Mouse (Mus musculus) MN1 (cell line): ENCODE results near the gene Aldh1a2.

Source experiments
- DNase-seq: peaks from one replicate; pipeline ENCODE4 v3.0.0-alpha.2; 2016; ENCODE audit warnings: low spot score

Aldh1a2 gene

DNA sequence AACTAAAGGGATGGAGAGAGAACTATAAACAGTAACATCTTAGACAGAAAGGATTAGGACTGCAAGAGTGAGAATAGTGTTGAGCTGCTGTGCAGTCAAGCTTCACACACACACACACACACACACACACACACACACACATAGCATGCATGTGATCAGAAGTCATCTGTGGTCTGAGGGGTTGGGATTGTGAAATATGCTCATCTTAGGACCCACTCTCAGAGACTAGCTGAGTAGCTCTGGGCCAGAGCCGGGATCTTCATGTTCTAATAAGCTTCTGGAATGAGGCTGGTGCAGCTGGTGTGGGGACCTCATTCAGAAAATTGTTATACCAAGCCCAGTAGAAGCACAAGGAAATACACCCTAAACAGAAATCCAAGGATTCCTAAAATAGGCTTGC, 75.1 kb downstream of the Aldh1a2 start:
- DNase-seq: no peak

DNA sequence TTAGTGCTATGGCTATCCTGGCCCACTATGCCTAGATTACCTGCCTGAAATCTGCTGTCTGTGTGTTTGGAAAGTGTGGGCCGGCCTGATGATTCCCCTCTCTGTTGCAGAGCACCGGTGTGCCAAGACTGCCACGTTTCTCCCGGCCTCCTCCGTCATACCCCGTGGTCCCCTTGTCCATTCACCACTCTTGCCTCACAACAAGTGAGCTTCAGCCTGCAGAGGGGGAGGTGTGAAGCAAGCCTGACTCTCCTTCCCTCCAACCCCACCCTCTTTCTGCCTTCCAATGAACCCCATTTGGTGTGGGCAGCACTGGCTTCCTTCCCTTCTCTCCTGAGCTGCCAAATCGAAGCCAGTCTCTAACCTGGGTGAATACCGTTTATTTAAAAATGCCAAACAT, 79.9 kb downstream of the Aldh1a2 start:
- DNase-seq: no peak

DNA sequence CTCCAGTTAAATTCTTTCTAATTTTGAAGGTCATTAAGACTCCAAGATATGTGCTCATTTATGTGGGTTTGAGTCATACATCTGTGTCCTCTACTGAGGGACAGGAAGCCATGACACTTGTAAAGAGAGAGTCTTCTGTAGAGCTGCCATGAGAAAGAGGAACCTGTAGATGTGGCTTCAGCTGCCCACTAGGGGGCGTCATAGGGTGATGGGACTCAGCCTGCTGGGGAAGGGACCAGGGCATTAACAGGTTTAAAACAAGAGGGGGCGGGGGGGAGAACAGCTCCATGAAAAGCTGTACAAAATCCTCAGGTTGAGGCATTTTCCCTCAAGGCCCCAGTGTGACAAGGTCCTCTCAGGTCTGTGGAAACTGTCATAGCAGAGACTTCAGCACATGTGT, 88.0 kb downstream of the Aldh1a2 start:
- no peak for DNase-seq

GRCm38 (mm10) chr9:71307106-71307789, 91.7 kb downstream of the Aldh1a2 start:
- no peak for DNase-seq

- no peak for DNase-seq
Observed at GRCm38 (mm10) chr9:71315960-71316359, 100.4 kb downstream of the Aldh1a2 start.

DNA sequence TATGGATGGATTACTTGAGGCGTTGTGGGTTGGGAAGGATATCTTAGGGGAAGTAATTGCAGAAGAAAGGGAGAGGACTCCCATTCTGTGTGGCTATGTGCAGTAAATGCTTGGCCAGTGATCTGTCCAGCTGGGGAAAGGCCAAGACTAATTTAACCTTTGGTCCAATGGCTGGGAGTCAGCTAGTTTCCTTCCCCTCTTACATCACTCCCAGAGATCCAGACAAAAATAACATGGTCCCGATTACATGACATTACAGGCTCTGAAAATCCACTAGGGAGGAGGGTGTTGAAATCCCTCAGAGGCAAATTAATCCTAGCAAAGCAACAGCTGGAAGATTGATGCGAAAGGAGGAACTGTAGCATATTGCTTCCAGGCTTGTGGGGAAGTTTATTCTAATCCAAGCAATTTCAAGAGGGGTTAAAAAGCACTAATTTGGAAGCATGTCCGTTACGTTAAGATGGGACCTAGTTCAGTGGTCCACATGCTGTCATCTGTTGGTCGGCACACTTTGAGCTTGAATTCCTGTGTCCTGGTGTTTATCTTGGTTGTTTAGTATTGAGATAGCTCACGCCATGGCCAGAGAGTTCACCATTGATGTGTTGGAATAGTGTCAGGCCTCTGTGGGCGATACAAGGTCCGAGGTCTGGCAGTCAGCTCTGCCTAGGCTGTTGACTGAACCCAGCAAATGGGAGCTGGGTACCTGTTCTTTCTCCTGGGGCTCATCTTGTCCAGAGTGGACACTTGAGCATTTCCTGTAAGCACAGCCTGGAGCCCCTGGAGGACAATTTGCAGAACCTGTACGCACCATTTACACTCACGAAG, 101.7 kb downstream of the Aldh1a2 start:
- DNase-seq: no peak

GRCm38 (mm10) chr9:71317921-71318241, 102.3 kb downstream of the Aldh1a2 start:
- no peak for DNase-seq

- DNase-seq: no peak
Observed at GRCm38 (mm10) chr9:71319776-71320175, 104.2 kb downstream of the Aldh1a2 start.

DNA sequence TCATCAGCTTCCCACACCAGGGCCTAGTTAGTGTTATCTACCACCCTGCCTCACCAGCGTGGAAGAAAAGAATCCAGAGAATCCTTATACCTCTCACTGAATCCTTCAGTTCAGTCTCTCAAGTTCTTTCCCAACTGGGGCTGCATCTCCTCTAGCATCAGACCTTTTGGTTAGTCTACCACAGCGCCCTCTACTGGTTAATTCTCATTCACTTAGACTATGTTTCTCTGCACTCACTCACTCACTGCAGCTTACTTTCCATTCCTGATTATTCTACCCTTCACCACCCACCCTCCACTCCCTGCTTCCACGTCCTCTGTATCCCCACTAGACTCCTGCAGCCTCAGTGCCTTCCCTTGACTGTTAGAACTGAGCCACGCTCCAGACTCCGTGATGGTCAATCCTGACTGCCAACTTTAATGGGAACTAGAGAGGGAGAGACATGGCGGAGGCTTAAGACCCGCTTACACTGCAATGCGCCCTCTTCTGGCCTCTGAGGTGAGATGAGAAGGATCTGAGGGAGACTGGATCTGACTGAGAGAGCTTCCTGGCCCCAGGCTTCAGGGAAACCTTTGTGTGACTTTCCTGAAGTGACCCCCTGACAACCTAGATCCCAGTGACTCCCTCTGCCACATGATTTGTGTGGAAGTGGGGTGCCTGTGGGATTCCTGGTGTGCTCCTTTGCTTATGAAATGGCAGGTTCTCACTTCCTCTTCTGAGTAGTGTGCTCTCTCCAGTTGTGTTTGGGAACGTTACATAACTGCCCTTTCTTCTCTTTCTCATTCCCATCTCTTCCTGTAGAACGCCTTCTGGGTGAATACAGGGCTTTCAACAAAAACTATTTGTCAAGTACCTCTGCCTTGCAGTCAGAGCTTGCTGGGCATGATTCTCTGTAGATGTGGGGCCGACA, 104.9 kb downstream of the Aldh1a2 start:
- DNase-seq: no peak

DNA sequence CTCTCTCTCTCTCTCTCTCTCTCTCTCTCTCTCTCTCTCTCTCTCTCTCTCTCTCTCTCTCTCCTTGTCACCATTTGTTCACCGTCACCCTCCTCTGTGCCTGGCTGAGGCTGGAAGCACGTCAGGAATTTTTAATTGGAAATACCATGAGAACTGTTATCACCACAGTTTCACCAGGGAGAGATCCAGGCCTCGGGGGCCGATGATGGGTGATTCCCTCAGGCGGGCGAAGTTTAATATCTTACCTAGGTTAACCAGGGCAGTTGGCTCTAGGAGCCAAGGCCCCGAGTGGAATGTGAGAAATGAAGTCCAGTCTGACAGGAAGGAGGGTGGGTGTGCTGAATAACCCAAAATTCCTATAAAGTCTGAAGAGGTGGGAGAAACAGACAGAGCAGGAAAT, 105.8 kb downstream of the Aldh1a2 start:
- DNase-seq: no peak

DNA sequence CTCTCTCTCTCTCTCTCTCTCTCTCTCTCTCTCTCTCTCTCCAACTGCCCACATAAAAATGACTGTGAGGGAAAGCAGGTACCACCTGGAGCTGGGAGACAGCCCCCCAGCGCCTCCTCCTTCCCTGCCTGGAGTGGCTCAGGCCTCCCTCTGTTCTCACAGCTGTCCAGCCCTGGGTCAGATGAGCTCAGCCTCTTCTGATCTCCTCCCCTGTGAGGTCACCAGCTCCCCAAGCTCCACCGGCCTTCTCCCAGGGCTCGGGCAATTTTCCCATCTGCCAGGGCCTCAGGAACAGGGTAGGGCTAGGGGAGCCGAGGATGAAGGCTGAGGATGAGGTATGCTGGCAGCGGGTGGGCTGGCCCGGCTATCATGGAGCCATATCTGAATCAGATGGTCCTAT, 106.3 kb downstream of the Aldh1a2 start:
- DNase-seq: no peak

GRCm38 (mm10) chr9:71323303-71323952, 107.8 kb downstream of the Aldh1a2 start:
- no peak for DNase-seq

DNA sequence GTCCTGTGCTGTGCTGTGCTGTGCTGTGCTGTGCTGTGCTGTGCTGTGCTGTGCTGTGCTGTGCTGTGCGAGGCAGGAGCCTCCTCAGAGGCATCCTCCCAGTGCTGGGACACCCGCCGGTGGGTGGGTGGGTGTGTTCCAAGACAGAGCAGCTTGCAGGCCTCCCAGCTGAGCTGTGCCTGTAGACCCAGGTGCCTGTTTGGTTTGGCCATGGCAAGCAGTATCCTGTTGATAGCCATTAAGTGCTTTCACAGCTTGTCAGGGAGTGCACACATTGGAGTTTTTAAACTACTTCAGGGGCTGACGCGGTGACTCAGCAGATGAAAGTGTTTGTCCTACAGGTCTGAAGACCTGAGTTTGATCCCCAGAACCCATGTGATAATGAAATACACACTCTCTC, 108.5 kb downstream of the Aldh1a2 start:
- DNase-seq: no peak

GRCm38 (mm10) chr9:71326261-71326660, 110.7 kb downstream of the Aldh1a2 start:
- no peak for DNase-seq

DNA sequence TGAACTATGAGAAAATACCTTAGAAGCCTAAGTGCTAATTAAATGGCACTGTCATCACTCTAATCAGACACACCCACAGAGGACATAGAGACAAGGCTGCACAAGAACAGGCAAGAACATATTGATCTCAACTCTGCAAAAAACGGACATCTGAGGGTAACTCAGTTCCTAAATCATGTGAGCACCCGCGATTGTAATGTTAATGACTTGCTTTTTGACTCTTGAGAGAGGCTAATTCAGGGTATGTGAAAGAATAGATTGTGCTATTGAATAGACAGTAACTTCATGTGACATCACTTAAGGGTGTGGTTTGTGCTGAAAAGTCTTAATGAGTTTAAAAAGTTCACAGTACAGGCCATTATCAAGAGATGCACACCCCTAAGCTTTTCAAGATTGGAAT, 116.1 kb downstream of the Aldh1a2 start:
- no peak for DNase-seq

GRCm38 (mm10) chr9:71336674-71337073, 121.1 kb downstream of the Aldh1a2 start:
- DNase-seq: no peak

DNA sequence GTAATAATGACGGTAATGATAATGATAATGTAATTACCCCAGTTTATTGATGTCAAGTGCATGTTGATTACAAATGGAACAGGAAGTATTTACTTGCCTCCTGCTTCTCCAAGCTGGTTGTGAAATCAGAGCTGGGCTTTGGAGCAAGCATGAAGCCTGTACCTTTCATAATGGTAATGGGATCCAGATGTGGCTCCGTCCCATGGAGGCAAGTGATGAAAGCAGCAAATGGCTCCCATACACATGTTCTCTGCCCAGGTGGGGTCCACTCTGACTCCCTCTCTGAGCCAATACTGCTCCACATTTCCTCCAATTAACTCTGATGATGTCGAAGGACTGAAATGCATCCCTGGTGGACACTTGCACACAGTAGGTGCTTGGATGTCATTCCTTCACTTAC, 121.8 kb downstream of the Aldh1a2 start:
- DNase-seq: no peak

DNA sequence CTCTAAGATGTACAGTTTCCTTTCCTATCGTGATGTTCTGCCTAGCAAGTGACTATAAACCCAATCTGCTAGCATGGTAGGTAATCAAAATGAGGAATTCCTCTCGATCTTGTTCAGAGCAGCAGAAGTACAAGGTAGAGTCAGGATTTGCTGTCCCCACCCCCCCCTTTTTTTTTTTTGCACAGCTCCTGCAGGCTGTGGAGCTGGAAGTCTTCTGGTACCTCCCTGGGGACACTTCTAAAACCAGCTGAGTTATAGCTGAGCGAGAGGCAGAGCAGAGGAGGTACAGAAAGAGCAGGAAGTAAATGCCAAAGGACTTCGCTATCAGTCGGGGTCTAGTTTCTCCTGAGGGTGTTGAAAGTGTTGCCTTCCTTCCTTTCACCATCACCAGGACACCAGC, 124.5 kb downstream of the Aldh1a2 start:
- no peak for DNase-seq
